Mouse (Mus musculus) NIH3T3 (cell line): ENCODE measurements around the gene Tmem268.

ENCODE experiments used
- DNase-seq: peaks from one replicate; pipeline ENCODE4 v3.0.0-alpha.2; 2012; ENCODE audit warnings: low read depth

The Tmem268 gene

GRCm38 (mm10) chr4:63601263-63601662 lies 42.7 kb downstream of the Tmem268 start:
- DNase-seq = no peak

GRCm38 (mm10) chr4:63604945-63605344 lies 46.4 kb downstream of the Tmem268 start, which contains the start of gene Gm11213:
TSS of gene Gm11213 (minus strand) at chr4:63605261.
- DNase-seq = no peak

GRCm38 (mm10) chr4:63605545-63605944 lies 47.0 kb downstream of the Tmem268 start:
- DNase-seq = no peak

- DNase-seq = no peak
These were observed 47.4 kb downstream of the Tmem268 start for GRCm38 (mm10) chr4:63605968-63606367.

GRCm38 (mm10) chr4:63608391-63608790 lies 49.8 kb downstream of the Tmem268 start:
- DNase-seq = peak; percentile 33

- peak; percentile 58 for DNase-seq
These were observed 63.3 kb downstream of the Tmem268 start for GRCm38 (mm10) chr4:63621861-63622260.

- peak; percentile 69 for DNase-seq
These were observed 63.8 kb downstream of the Tmem268 start, which contains the start of gene Tex48 for GRCm38 (mm10) chr4:63622378-63622835. TSS of gene Tex48 (minus strand) at chr4:63622428.

GRCm38 (mm10) chr4:63625563-63626080 lies 67.0 kb downstream of the Tmem268 start:
- DNase-seq = no peak

- DNase-seq = no peak
These were observed 68.5 kb downstream of the Tmem268 start for GRCm38 (mm10) chr4:63627111-63627510.

- DNase-seq = peak; percentile 39
These were observed 74.6 kb downstream of the Tmem268 start for GRCm38 (mm10) chr4:63633181-63633580.
